Comparison of ENCODE assay signal across 8 mouse cellular contexts in the genomic region with DNA sequence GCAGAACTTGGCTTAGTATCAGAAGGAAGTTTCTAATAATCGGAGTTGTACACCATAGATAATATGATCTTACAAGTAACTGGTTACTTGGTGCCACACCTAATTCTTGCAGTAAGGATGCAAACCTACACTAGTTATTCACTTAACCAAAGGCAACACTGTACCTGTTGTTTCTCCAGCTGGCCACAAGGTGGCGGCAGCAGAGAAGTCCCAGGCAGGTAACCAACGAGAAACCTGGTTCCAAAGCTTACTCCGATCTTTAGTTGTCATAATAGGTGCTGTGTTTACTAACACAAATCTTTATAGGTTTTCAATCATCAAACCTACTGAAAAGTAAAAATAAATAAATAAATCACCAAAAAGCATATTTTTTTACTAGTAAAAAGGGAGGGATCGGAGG. TPM values are rescaled to one million over a fixed set of nuclear protein-coding genes. Genes with fewer than 3 reads are reported as not detected.
DNase-seq lines count a peak whose midpoint lies in the region; ATAC-seq and TF ChIP-seq lines count a peak whose summit lies in the region.
"Had no signal": no experiment of that assay in that cellular context is flagged by ENCODE, and none has a peak within 500 bp of the region (broad histone marks: within the 10 kb centered on the region; RNA-seq: fewer than 3 reads in every experiment).

No protein-coding gene starts in this region.

- WGBS in embryonic facial prominence, embryonic 10.5 days = 33% methylated on average over 5 of the region's 5 CpGs
- WGBS in lung, postnatal 0 days = 24% methylated on average over 5 of the region's 5 CpGs
- WGBS in small intestine, adult 2 months = 26% methylated on average over 5 of the region's 5 CpGs

- DNase-seq in urinary bladder, adult 2 months (ENCODE audit: low spot score) = peak; percentile 36
- DNase-seq in urinary bladder, postnatal 4 days (ENCODE audit: low spot score in 2 of 2) = no peak
- DNase-seq in adrenal gland, postnatal 14 days = peak; percentile 76
- DNase-seq in embryonic facial prominence, embryonic 10.5 days (ENCODE audit: low spot score) = peak; percentile 58
- peak; percentile 80 for DNase-seq in kidney, postnatal 10 days
- peak; percentile 77 for DNase-seq in lung, postnatal 0 days (ENCODE audit: low spot score)

- H3K9ac ChIP-seq in lung, postnatal 0 days (replicated peaks; ENCODE audit: low read depth) = no peak overlapping the region
- H3K9ac ChIP-seq: hindbrain, embryonic 15.5 days had no signal

- H3K27me3 ChIP-seq in embryonic facial prominence, embryonic 10.5 days (replicated peaks; ENCODE audit: low read depth, poor library complexity, severe bottlenecking) = no peaks in the 10 kb centered on the region; the same call in 1 of the 2 replicates
- H3K27me3 ChIP-seq in lung, postnatal 0 days (replicated peaks; ENCODE audit: insufficient read depth, low read length) = no peaks in the 10 kb centered on the region
- no peaks in the 10 kb centered on the region for H3K27me3 ChIP-seq in small intestine, adult 2 months (ENCODE audit: control insufficient read depth, insufficient read depth, low read length)
- H3K27me3 ChIP-seq: hindbrain, embryonic 15.5 days had no signal

- H3K36me3 ChIP-seq in embryonic facial prominence, embryonic 10.5 days (replicated peaks) = no peaks in the 10 kb centered on the region
- no peaks in the 10 kb centered on the region for H3K36me3 ChIP-seq in lung, postnatal 0 days (ENCODE audit: insufficient read depth, low read length)
- H3K36me3 ChIP-seq in small intestine, adult 2 months (ENCODE audit: control insufficient read depth, insufficient read depth, low read length) = no peaks in the 10 kb centered on the region
- H3K36me3 ChIP-seq: hindbrain, embryonic 15.5 days had no signal

- no peak overlapping the region for H3K4me3 ChIP-seq in embryonic facial prominence, embryonic 10.5 days
- no peak overlapping the region for H3K4me3 ChIP-seq in lung, postnatal 0 days (ENCODE audit: low read depth, low read length)
- no peak overlapping the region for H3K4me3 ChIP-seq in small intestine, adult 2 months (ENCODE audit: low read depth, low read length)
- H3K4me3 ChIP-seq: hindbrain, embryonic 15.5 days had no signal

- no peak overlapping the region for H3K27ac ChIP-seq in embryonic facial prominence, embryonic 10.5 days (replicated peaks)
- no peak overlapping the region for H3K27ac ChIP-seq in lung, postnatal 0 days (ENCODE audit: low read length)
- no peak overlapping the region for H3K27ac ChIP-seq in small intestine, adult 2 months (ENCODE audit: insufficient read depth, low read depth, low read length)
- H3K27ac ChIP-seq: hindbrain, embryonic 15.5 days had no signal

- no peaks in the 10 kb centered on the region for H3K9me3 ChIP-seq in embryonic facial prominence, embryonic 10.5 days
- H3K9me3 ChIP-seq in lung, postnatal 0 days (ENCODE audit: low read length) = no peaks in the 10 kb centered on the region
- H3K9me3 ChIP-seq: hindbrain, embryonic 15.5 days had no signal

- H3K4me1 ChIP-seq in embryonic facial prominence, embryonic 10.5 days = peaks cover 38% of the 10 kb centered on the region
- 0 out of 2 replicates have a peak, but pooled peaks cover 4% of the 10 kb centered on the region for H3K4me1 ChIP-seq in lung, postnatal 0 days (ENCODE audit: insufficient read depth, low read depth, low read length)
- peaks cover 7% of the 10 kb centered on the region; the same call in 1 of the 2 replicates for H3K4me1 ChIP-seq in small intestine, adult 2 months (ENCODE audit: control insufficient read depth, insufficient read depth, insufficient read length, low read length)

- TF ChIP-seq CTCF in lung, postnatal 0 days (IDR thresholded peaks at IDR 0.05) = peak; percentile 95
- TF ChIP-seq CTCF in small intestine, adult 2 months (IDR thresholded peaks at IDR 0.05; ENCODE audit: extremely low read depth, insufficient read length, insufficient replicate concordance, low read depth, low read length) = peak; percentile 94; the same call in 1 of the 2 replicates

- no peak for TF ChIP-seq EP300 in lung, postnatal 0 days (IDR thresholded peaks at IDR 0.05)

- H3K4me2 ChIP-seq in lung, postnatal 0 days (replicated peaks; ENCODE audit: low read depth, low read length) = no peak overlapping the region
- H3K4me2 ChIP-seq: hindbrain, embryonic 15.5 days had no signal

- TF ChIP-seq POLR2A in small intestine, adult 2 months (IDR thresholded peaks at IDR 0.05; ENCODE audit: low read depth, low read length) = no peak

- no peak for ATAC-seq in lung, postnatal 0 days

RNA-seq across cellular contexts. Expression of a gene that starts 24.3 kb away (rescaled TPM):
- polyA plus RNA-seq in urinary bladder, adult 2 months (2012; rRNA removed) = 53.4 and 53.9 TPM in 2 replicates
- total RNA-seq in adrenal gland, postnatal 14 days (2021) = 48.5 and 54.5 TPM in 2 replicates
- 38.6 and 39.4 TPM in 2 replicates for polyA plus RNA-seq in embryonic facial prominence, embryonic 10.5 days (2016; fragmentation: Nextera tagmentation; extraction: Ambion mirVana)
- polyA plus RNA-seq in lung, postnatal 0 days (2015; fragmentation: Nextera tagmentation; extraction: Ambion mirVana) = 47.7 and 54.2 TPM in 2 replicates
- polyA plus RNA-seq in small intestine, adult 2 months (2012; rRNA removed) = 3.7 and 15.3 TPM in 2 replicates

RNA-seq across cellular contexts. Expression of a gene that starts 35.8 kb away (rescaled TPM):
- 7.4 and 8.9 TPM in 2 replicates for polyA plus RNA-seq in urinary bladder, adult 2 months (2012; rRNA removed)
- 5.5 and 8.9 TPM in 2 replicates for total RNA-seq in adrenal gland, postnatal 14 days (2021)
- polyA plus RNA-seq in embryonic facial prominence, embryonic 10.5 days (2016; fragmentation: Nextera tagmentation; extraction: Ambion mirVana) = 0.35 and 0.98 TPM in 2 replicates
- 43.5 and 49.0 TPM in 2 replicates for polyA plus RNA-seq in lung, postnatal 0 days (2015; fragmentation: Nextera tagmentation; extraction: Ambion mirVana)
- 1.8 and 3.4 TPM in 2 replicates for polyA plus RNA-seq in small intestine, adult 2 months (2012; rRNA removed)

Comparison
In these comparisons a context has a peak if more than half of its experiments do, and no peak if none do; other contexts are left out.
1. DNase-seq: peak in urinary bladder, adult 2 months (single experiment), adrenal gland, postnatal 14 days (single experiment), embryonic facial prominence, embryonic 10.5 days (single experiment), kidney, postnatal 10 days (single experiment) and lung, postnatal 0 days (single experiment); none in urinary bladder, postnatal 4 days (0 of 2).